Mouse (Mus musculus): ENCODE data around the gene Blm. TPM values are rescaled to one million over a fixed set of nuclear protein-coding genes. Genes with fewer than 3 reads are reported as not detected.

Gene Blm
- polyA plus RNA-seq, 1 experiment, result 6.3 TPM

DNA sequence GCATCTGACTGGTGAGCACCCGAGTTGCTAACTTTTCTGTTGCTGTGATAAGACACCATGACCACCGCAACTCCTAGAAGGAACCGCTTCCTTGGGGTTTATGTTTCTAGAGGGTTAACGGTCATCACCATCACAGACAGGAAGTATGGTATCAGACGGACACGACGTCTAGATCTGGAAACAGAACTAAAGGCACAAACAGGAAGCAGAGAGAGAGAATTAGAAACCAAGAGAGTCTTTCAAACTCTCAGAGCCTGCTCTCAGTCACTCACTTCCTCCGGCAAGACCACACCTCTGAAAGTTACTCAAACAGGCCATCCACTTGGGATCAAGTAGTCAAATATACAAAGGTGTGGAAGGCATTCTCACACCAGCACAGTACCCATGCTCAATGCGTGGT lies 40.8 kb upstream of the Blm start:
- TF ChIP-seq POLR2A (IDR thresholded peaks at IDR 0.05; ENCODE audit: control insufficient read depth, extremely low read depth, insufficient read depth, low read length, poor library complexity), result no peak
- TF ChIP-seq CTCF (IDR thresholded peaks at IDR 0.05; ENCODE audit: borderline replicate concordance, control insufficient read depth, extremely low read depth, insufficient read depth, low read length, poor library complexity), result no peak
- DNase-seq, result no peak
- 18% methylated on average over 9 of the region's 9 CpGs for WGBS
- Histone ChIP-seq H3K4me1 (replicated peaks; ENCODE audit: control insufficient read depth, insufficient read depth, low read length) (peaks cover 25% of the 10 kb centered on the region), H3K4me3 (ENCODE audit: control insufficient read depth, insufficient read depth, low read length) (no peak overlapping the region), H3K27me3 (ENCODE audit: control insufficient read depth, insufficient read depth, low read length) (no peaks in the 10 kb centered on the region), H3K36me3 (ENCODE audit: control insufficient read depth, insufficient read depth, low read length) (no peaks in the 10 kb centered on the region), H3K27ac (ENCODE audit: control insufficient read depth, insufficient read depth, low read length) (no peak overlapping the region)

- Histone ChIP-seq H3K27ac (ENCODE audit: control insufficient read depth, insufficient read depth, low read length) (no peak overlapping the region), H3K27me3 (ENCODE audit: control insufficient read depth, insufficient read depth, low read length) (no peaks in the 10 kb centered on the region), H3K4me1 (replicated peaks; ENCODE audit: control insufficient read depth, insufficient read depth, low read length) (peaks cover 24% of the 10 kb centered on the region), H3K36me3 (ENCODE audit: control insufficient read depth, insufficient read depth, low read length) (no peaks in the 10 kb centered on the region), H3K4me3 (ENCODE audit: control insufficient read depth, insufficient read depth, low read length) (no peak overlapping the region)
- DNase-seq, result no peak
- no peak for TF ChIP-seq POLR2A (IDR thresholded peaks at IDR 0.05; ENCODE audit: control insufficient read depth, extremely low read depth, insufficient read depth, low read length, poor library complexity)
- TF ChIP-seq CTCF (IDR thresholded peaks at IDR 0.05; ENCODE audit: borderline replicate concordance, control insufficient read depth, extremely low read depth, insufficient read depth, low read length, poor library complexity), result no peak
- WGBS, result 84% methylated on average over 3 of the region's 3 CpGs
Observed at GRCm38 (mm10) chr7:80573076-80573475, 38.2 kb upstream of the Blm start.

GRCm38 (mm10) chr7:80567982-80568381 lies 33.1 kb upstream of the Blm start:
- Histone ChIP-seq H3K27me3 (ENCODE audit: control insufficient read depth, insufficient read depth, low read length) (no peaks in the 10 kb centered on the region), H3K27ac (ENCODE audit: control insufficient read depth, insufficient read depth, low read length) (no peak overlapping the region), H3K4me1 (replicated peaks; ENCODE audit: control insufficient read depth, insufficient read depth, low read length) (no peaks in the 10 kb centered on the region), H3K4me3 (ENCODE audit: control insufficient read depth, insufficient read depth, low read length) (no peak overlapping the region), H3K36me3 (ENCODE audit: control insufficient read depth, insufficient read depth, low read length) (no peaks in the 10 kb centered on the region)
- TF ChIP-seq POLR2A (IDR thresholded peaks at IDR 0.05; ENCODE audit: control insufficient read depth, extremely low read depth, insufficient read depth, low read length, poor library complexity) (no peak), CTCF (IDR thresholded peaks at IDR 0.05; ENCODE audit: borderline replicate concordance, control insufficient read depth, extremely low read depth, insufficient read depth, low read length, poor library complexity) (no peak)
- WGBS, result 98% methylated on average over 8 of the region's 8 CpGs
- DNase-seq, result no peak

- TF ChIP-seq CTCF (IDR thresholded peaks at IDR 0.05; ENCODE audit: borderline replicate concordance, control insufficient read depth, extremely low read depth, insufficient read depth, low read length, poor library complexity) (no peak), POLR2A (IDR thresholded peaks at IDR 0.05; ENCODE audit: control insufficient read depth, extremely low read depth, insufficient read depth, low read length, poor library complexity) (no peak)
- H3K27me3 ChIP-seq (ENCODE audit: control insufficient read depth, insufficient read depth, low read length), result no peaks in the 10 kb centered on the region
- no peak overlapping the region for H3K4me3 ChIP-seq (ENCODE audit: control insufficient read depth, insufficient read depth, low read length)
- no peaks in the 10 kb centered on the region for H3K36me3 ChIP-seq (ENCODE audit: control insufficient read depth, insufficient read depth, low read length)
- H3K4me1 ChIP-seq (replicated peaks; ENCODE audit: control insufficient read depth, insufficient read depth, low read length), result no peaks in the 10 kb centered on the region
- 86% methylated on average over 5 of the region's 5 CpGs for WGBS
- DNase-seq, result no peak
- no peak overlapping the region for H3K27ac ChIP-seq (ENCODE audit: control insufficient read depth, insufficient read depth, low read length)
Observed at GRCm38 (mm10) chr7:80561931-80562330, 27.0 kb upstream of the Blm start.

- Histone ChIP-seq H3K27me3 (ENCODE audit: control insufficient read depth, insufficient read depth, low read length) (no peaks in the 10 kb centered on the region), H3K36me3 (ENCODE audit: control insufficient read depth, insufficient read depth, low read length) (no peaks in the 10 kb centered on the region), H3K27ac (ENCODE audit: control insufficient read depth, insufficient read depth, low read length) (no peak overlapping the region), H3K4me3 (ENCODE audit: control insufficient read depth, insufficient read depth, low read length) (no peak overlapping the region), H3K4me1 (replicated peaks; ENCODE audit: control insufficient read depth, insufficient read depth, low read length) (peaks cover 4% of the 10 kb centered on the region)
- DNase-seq, result no peak
- WGBS, result 94% methylated on average over 9 of the region's 9 CpGs
- TF ChIP-seq POLR2A (IDR thresholded peaks at IDR 0.05; ENCODE audit: control insufficient read depth, extremely low read depth, insufficient read depth, low read length, poor library complexity) (no peak), CTCF (IDR thresholded peaks at IDR 0.05; ENCODE audit: borderline replicate concordance, control insufficient read depth, extremely low read depth, insufficient read depth, low read length, poor library complexity) (no peak)
Observed at GRCm38 (mm10) chr7:80561271-80561670, 26.4 kb upstream of the Blm start.

- DNase-seq, result no peak
- Histone ChIP-seq H3K27ac (ENCODE audit: control insufficient read depth, insufficient read depth, low read length) (no peak overlapping the region), H3K4me1 (replicated peaks; ENCODE audit: control insufficient read depth, insufficient read depth, low read length) (peaks cover 26% of the 10 kb centered on the region), H3K36me3 (ENCODE audit: control insufficient read depth, insufficient read depth, low read length) (no peaks in the 10 kb centered on the region), H3K27me3 (ENCODE audit: control insufficient read depth, insufficient read depth, low read length) (no peaks in the 10 kb centered on the region), H3K4me3 (ENCODE audit: control insufficient read depth, insufficient read depth, low read length) (no peak overlapping the region)
- TF ChIP-seq POLR2A (IDR thresholded peaks at IDR 0.05; ENCODE audit: control insufficient read depth, extremely low read depth, insufficient read depth, low read length, poor library complexity) (no peak), CTCF (IDR thresholded peaks at IDR 0.05; ENCODE audit: borderline replicate concordance, control insufficient read depth, extremely low read depth, insufficient read depth, low read length, poor library complexity) (no peak)
- WGBS, result 81% methylated on average over 5 of the region's 5 CpGs
Observed at GRCm38 (mm10) chr7:80558572-80558971, 23.7 kb upstream of the Blm start.

DNA sequence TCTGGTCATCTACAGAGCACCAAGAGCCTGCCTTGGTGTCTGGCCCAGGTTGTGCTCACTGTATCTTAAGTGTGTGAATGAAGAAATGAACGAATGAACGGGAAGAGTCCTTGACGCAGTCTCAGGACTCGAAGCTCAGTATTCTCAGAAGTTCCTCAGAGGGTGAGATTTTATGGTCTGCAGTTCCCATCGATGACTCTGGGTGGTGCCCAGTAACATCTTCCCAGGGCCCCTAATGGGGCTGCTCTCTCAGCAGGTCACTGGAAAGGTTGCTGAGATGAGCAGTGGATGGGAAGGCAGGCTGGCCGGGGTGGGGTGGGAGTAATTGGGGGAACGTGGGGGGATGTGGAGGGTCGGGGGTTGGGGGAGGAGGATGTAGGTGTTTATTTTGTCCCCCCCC lies 23.2 kb upstream of the Blm start:
- DNase-seq, result no peak
- 62% methylated on average over 8 of the region's 8 CpGs for WGBS
- peaks cover 26% of the 10 kb centered on the region for H3K4me1 ChIP-seq (replicated peaks; ENCODE audit: control insufficient read depth, insufficient read depth, low read length)
- no peaks in the 10 kb centered on the region for H3K27me3 ChIP-seq (ENCODE audit: control insufficient read depth, insufficient read depth, low read length)
- no peak for TF ChIP-seq CTCF (IDR thresholded peaks at IDR 0.05; ENCODE audit: borderline replicate concordance, control insufficient read depth, extremely low read depth, insufficient read depth, low read length, poor library complexity)
- no peak for TF ChIP-seq POLR2A (IDR thresholded peaks at IDR 0.05; ENCODE audit: control insufficient read depth, extremely low read depth, insufficient read depth, low read length, poor library complexity)
- H3K36me3 ChIP-seq (ENCODE audit: control insufficient read depth, insufficient read depth, low read length), result no peaks in the 10 kb centered on the region
- H3K27ac ChIP-seq (ENCODE audit: control insufficient read depth, insufficient read depth, low read length), result no peak overlapping the region
- H3K4me3 ChIP-seq (ENCODE audit: control insufficient read depth, insufficient read depth, low read length), result no peak overlapping the region
